Mouse (Mus musculus) myocyte (in vitro differentiated cells): ENCODE data around the gene Catsper2. TPM values are rescaled to one million over a fixed set of nuclear protein-coding genes. Genes with fewer than 3 reads are reported as not detected.

Source experiments
- H3K27me3 ChIP-seq: one replicate; pipeline ENCODE4 v1.6.1; 2011; ENCODE audit not compliant: control insufficient read depth, insufficient read depth, insufficient read length
- H3K36me3 ChIP-seq: one replicate; pipeline ENCODE4 v1.6.1; 2011; ENCODE audit not compliant: control insufficient read depth, insufficient read depth
- H3K4me2 ChIP-seq: one replicate; pipeline ENCODE4 v1.6.1; 2011; ENCODE audit warnings: low read depth, control low read depth
- H3K4me3 ChIP-seq: one replicate; pipeline ENCODE4 v1.5.1; 2011; ENCODE audit warnings: mild to moderate bottlenecking, control low read depth, moderate library complexity
- H3K79me2 ChIP-seq: one replicate; pipeline ENCODE4 v1.6.1; 2011; ENCODE audit not compliant: control insufficient read depth, insufficient read depth
- H3ac ChIP-seq: one replicate; pipeline ENCODE4 v1.6.1; 2011; ENCODE audit not compliant: control insufficient read depth, insufficient read length
- CEBPB ChIP-seq: IDR thresholded peaks from 2 replicates; pipeline ENCODE4 v1.6.1; 2011; ENCODE audit warnings: mild to moderate bottlenecking, moderate library complexity; ENCODE audit not compliant: poor library complexity, insufficient read depth, severe bottlenecking
- E2F4 ChIP-seq: IDR thresholded peaks from one replicate; pipeline ENCODE4 v1.6.1; 2011; ENCODE audit warnings: mild to moderate bottlenecking, control low read depth, moderate library complexity; ENCODE audit not compliant: insufficient read depth
- MAX ChIP-seq: IDR thresholded peaks from one replicate; pipeline ENCODE4 v1.6.1; 2011; ENCODE audit warnings: low read depth, mild to moderate bottlenecking, control low read depth
- MYOD1 ChIP-seq, 3 experiments: IDR thresholded peaks; one replicate each; pipeline ENCODE4 v1.6.1; 2011; ENCODE audit warnings: control low read depth in 2 of 3, low read depth in 2 of 3, mild to moderate bottlenecking in 2 of 3, moderate library complexity in 1 of 3; ENCODE audit not compliant: insufficient read length in 2 of 3, control insufficient read depth in 1 of 3
- MYOG ChIP-seq, 3 experiments: IDR thresholded peaks; one replicate each; pipeline ENCODE4 v1.6.1; 2011; ENCODE audit warnings: control low read depth in 2 of 3, low read depth in 2 of 3, mild to moderate bottlenecking in 2 of 3; ENCODE audit not compliant: insufficient read length in 2 of 3, control insufficient read depth in 1 of 3, insufficient read depth in 1 of 3
- POLR2A ChIP-seq: IDR thresholded peaks from one replicate; pipeline ENCODE4 v1.6.1; 2011; ENCODE audit warnings: low read depth, mild to moderate bottlenecking, control low read depth, moderate library complexity; ENCODE audit not compliant: insufficient read length
- POLR2AphosphoS2 ChIP-seq: IDR thresholded peaks from one replicate; pipeline ENCODE4 v1.6.1; 2011; ENCODE audit warnings: low read depth, control low read depth; ENCODE audit not compliant: insufficient read length
- REST ChIP-seq: IDR thresholded peaks from one replicate; pipeline ENCODE4 v1.6.1; 2011; ENCODE audit warnings: mild to moderate bottlenecking, control low read depth, moderate library complexity; ENCODE audit not compliant: insufficient read depth, insufficient read length
- SRF ChIP-seq: IDR thresholded peaks from one replicate; pipeline ENCODE4 v1.6.1; 2011; ENCODE audit warnings: low read depth; ENCODE audit not compliant: control insufficient read depth, insufficient read length
- TCF12 ChIP-seq: IDR thresholded peaks from one replicate; pipeline ENCODE4 v1.6.1; 2011; ENCODE audit warnings: mild to moderate bottlenecking, control low read depth; ENCODE audit not compliant: poor library complexity, insufficient read depth, severe bottlenecking
- TCF3 ChIP-seq: IDR thresholded peaks from one replicate; pipeline ENCODE4 v1.6.1; 2011; ENCODE audit warnings: low read depth, control low read depth; ENCODE audit not compliant: insufficient read length
- USF1 ChIP-seq: IDR thresholded peaks from one replicate; pipeline ENCODE4 v1.6.1; 2011; ENCODE audit warnings: low read depth, mild to moderate bottlenecking, control low read depth, moderate library complexity
- polyA plus RNA-seq: library from polyadenylated mRNA; unstranded; fragments of >200 nt; fragmentation: generic; extraction: Trizol; gene quantifications from one replicate; pipeline ENCODE4 v1.2.1, GENCODE M21; 2012; ENCODE audit warnings: missing spikeins

Catsper2 gene
- polyA plus RNA-seq, 1 experiment = 1.5 TPM

DNA sequence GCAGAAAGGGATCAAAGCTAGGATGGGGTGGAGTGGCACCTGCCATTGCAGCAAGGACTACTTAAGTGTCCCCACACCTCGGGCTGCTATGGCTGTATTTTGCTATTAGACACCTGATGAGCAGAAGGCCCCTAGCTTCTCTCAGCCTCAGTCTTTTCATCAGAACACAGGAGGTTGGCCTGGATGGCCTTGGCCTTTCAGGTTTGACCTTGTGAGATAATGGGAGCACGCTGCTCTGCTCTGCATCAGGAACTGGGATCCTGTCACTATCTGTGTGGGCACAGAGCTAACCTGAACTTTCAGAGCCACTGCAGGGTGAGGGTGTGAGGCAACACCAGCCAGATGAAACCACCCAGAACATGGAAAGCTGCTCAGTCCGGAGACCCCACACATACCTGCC, 41.3 kb downstream of the Catsper2 start:
- H3K79me2 ChIP-seq = no peaks in the 10 kb centered on the region
- TF ChIP-seq SRF (no peak), CEBPB (no peak), TCF12 (no peak), MAX (no peak), POLR2A (no peak), POLR2AphosphoS2 (no peak), TCF3 (no peak), USF1 (no peak), MYOD1 (IDR thresholded peaks at IDR 0.05; ENCODE audit: control insufficient read depth in 1 of 3, insufficient read length in 2 of 3, low read depth in 2 of 3) (no peak), E2F4 (no peak), REST (no peak), MYOG (IDR thresholded peaks at IDR 0.05; ENCODE audit: control insufficient read depth in 1 of 3, insufficient read depth in 1 of 3, insufficient read length in 2 of 3, low read depth in 2 of 3) (no peak)
- H3K4me2 ChIP-seq = no peak overlapping the region
- H3K4me3 ChIP-seq = no peak overlapping the region
- no peak overlapping the region for H3ac ChIP-seq
- H3K36me3 ChIP-seq = no peaks in the 10 kb centered on the region
- H3K27me3 ChIP-seq = peaks cover 67% of the 10 kb centered on the region

DNA sequence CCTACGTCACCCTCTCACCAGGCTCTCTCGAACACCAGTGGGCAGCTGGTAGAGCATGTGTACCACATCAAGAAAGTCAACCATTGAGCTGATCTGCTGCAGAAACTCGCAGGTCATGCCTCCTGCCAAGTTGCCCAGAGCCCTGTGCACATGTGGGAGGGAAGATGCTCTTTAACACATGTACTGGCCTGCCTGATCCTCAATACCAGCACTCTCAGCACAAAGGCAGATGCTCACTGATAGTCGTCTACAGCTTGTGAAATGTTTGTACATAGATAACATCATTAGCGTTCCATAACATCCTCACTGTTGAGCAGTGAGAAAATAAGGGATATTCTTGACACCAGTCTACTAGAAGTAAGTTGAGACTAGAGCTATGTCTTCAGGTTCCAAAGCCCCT, 42.7 kb downstream of the Catsper2 start:
- no peaks in the 10 kb centered on the region for H3K36me3 ChIP-seq
- no peak overlapping the region for H3K4me3 ChIP-seq
- peaks cover 65% of the 10 kb centered on the region for H3K27me3 ChIP-seq
- TF ChIP-seq E2F4 (no peak), CEBPB (no peak), MAX (no peak), REST (no peak), POLR2AphosphoS2 (no peak), TCF3 (no peak)
- H3ac ChIP-seq = no peak overlapping the region
- no peaks in the 10 kb centered on the region for H3K79me2 ChIP-seq
- H3K4me2 ChIP-seq = no peak overlapping the region

- Histone ChIP-seq H3ac (no peak overlapping the region), H3K79me2 (no peaks in the 10 kb centered on the region), H3K36me3 (no peaks in the 10 kb centered on the region), H3K27me3 (peaks cover 58% of the 10 kb centered on the region), H3K4me3 (no peak overlapping the region), H3K4me2 (no peak overlapping the region)
- TF ChIP-seq SRF (no peak), REST (no peak), E2F4 (no peak), MYOG (IDR thresholded peaks at IDR 0.05; ENCODE audit: control insufficient read depth in 1 of 3, insufficient read depth in 1 of 3, insufficient read length in 2 of 3, low read depth in 2 of 3) (no peak), TCF3 (no peak), POLR2A (no peak), MAX (no peak), MYOD1 (IDR thresholded peaks at IDR 0.05; ENCODE audit: control insufficient read depth in 1 of 3, insufficient read length in 2 of 3, low read depth in 2 of 3) (no peak), CEBPB (no peak), POLR2AphosphoS2 (no peak), TCF12 (no peak), USF1 (no peak)
Observed at GRCm38 (mm10) chr2:121368831-121369230, 44.8 kb downstream of the Catsper2 start.

GRCm38 (mm10) chr2:121363656-121364055, 49.9 kb downstream of the Catsper2 start:
- H3K27me3 ChIP-seq = peaks cover 69% of the 10 kb centered on the region
- TF ChIP-seq POLR2AphosphoS2 = no peak
- no peak for TF ChIP-seq MYOD1 (IDR thresholded peaks at IDR 0.05; ENCODE audit: control insufficient read depth in 1 of 3, insufficient read length in 2 of 3, low read depth in 2 of 3)
- no peak for TF ChIP-seq MYOG (IDR thresholded peaks at IDR 0.05; ENCODE audit: control insufficient read depth in 1 of 3, insufficient read depth in 1 of 3, insufficient read length in 2 of 3, low read depth in 2 of 3)
- TF ChIP-seq MAX = no peak
- TF ChIP-seq E2F4 = no peak
- TF ChIP-seq TCF3 = no peak
- no peak for TF ChIP-seq REST
- no peak for TF ChIP-seq CEBPB
- no peak for TF ChIP-seq USF1
- no peak for TF ChIP-seq POLR2A
- H3ac ChIP-seq = no peak overlapping the region
- no peak overlapping the region for H3K4me2 ChIP-seq
- no peak overlapping the region for H3K4me3 ChIP-seq
- no peaks in the 10 kb centered on the region for H3K79me2 ChIP-seq
- H3K36me3 ChIP-seq = no peaks in the 10 kb centered on the region

DNA sequence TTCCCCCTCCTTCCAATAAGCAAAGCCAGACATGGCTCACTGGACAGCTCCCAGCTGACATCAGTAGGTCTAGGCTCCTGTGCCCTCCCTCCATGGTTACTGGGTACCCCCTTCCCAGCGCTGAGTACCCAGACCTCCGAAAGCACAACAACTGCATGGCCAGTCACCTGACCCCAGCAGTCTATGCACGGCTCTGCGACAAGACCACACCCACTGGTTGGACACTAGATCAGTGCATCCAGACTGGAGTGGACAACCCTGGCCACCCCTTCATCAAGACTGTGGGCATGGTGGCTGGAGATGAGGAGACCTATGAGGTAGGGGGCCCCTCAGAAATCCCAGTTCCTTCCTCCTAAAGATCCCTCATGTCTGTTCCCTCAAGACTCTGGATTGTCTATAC, 54.1 kb downstream of the Catsper2 start:
- Histone ChIP-seq H3K4me2 (no peak overlapping the region), H3K27me3 (peaks cover 51% of the 10 kb centered on the region), H3K79me2 (no peaks in the 10 kb centered on the region), H3K4me3 (no peak overlapping the region), H3ac (no peak overlapping the region), H3K36me3 (no peaks in the 10 kb centered on the region)
- TF ChIP-seq E2F4 (no peak), REST (peak; percentile 52)
